Mouse (Mus musculus): ENCODE data around the gene Cep162. TPM values are rescaled to one million over a fixed set of nuclear protein-coding genes. Genes with fewer than 3 reads are reported as not detected.

Cep162 gene
- polyA plus RNA-seq, 1 experiment from 2014 or later = 5.8 TPM

DNA sequence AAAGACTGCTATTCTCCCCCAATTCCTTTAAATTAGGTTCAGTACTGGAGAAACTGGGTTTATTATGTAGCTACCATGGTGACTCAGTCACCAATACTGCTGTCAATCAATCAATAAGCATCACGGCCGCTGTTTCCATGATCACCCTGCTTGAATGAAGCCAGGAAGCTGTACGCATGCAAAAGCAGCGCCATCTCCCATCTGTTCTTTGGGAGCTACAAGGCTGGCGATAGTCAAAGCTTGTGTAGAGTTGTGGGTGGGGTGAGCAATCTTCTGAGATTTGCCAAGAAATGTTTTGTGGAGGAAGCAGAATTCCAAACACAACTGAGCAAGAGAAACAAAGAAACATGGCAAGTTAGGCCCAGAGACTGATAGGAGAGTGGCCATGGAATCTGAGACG lies 52.9 kb downstream of the Cep162 start:
- Histone ChIP-seq H3K4me2 (ENCODE audit: low read depth, low read length) (no peak overlapping the region), H3K4me1 (ENCODE audit: control insufficient read depth, insufficient read depth, low read length) (no peaks in the 10 kb centered on the region), H3K9ac (ENCODE audit: low read length) (no peak overlapping the region), H3K36me3 (ENCODE audit: control insufficient read depth, insufficient read depth, low read length) (peaks cover 9% of the 10 kb centered on the region), H3K27me3 (ENCODE audit: control insufficient read depth, insufficient read depth, low read length) (no peaks in the 10 kb centered on the region), H3K4me3 (replicated peaks; ENCODE audit: low read length) (no peak overlapping the region), H3K27ac (ENCODE audit: low read length) (no peak overlapping the region), H3K9me3 (replicated peaks; ENCODE audit: control insufficient read depth, low read length) (no peaks in the 10 kb centered on the region)
- ATAC-seq (ENCODE audit: insufficient read depth, low FRiP score) = no peak
- WGBS = 88% methylated on average over 6 of the region's 6 CpGs

DNA sequence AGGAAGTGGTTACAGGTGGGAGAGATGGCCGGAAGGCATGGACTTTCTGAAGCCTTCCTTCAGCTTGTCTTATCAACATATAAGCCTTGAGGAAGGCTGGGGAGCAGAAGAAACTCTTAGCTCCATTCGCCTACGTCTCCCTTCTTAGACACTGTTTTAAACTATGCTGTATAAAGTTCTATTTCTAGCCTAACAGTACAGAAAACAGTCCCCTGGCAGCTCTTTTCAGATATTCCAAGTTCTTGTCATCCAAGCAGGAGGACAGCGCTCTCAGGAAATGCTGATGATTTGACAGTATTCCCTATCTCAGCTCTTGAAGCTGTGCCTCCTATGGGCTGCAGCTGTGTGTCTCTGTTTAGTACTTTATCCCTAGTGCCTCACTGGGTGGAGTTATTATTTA lies 54.4 kb downstream of the Cep162 start:
- peaks cover 9% of the 10 kb centered on the region for H3K36me3 ChIP-seq (ENCODE audit: control insufficient read depth, insufficient read depth, low read length)
- no peak for ATAC-seq (ENCODE audit: insufficient read depth, low FRiP score)
- no peaks in the 10 kb centered on the region for H3K9me3 ChIP-seq (replicated peaks; ENCODE audit: control insufficient read depth, low read length)
- no peaks in the 10 kb centered on the region for H3K27me3 ChIP-seq (ENCODE audit: control insufficient read depth, insufficient read depth, low read length)
- H3K9ac ChIP-seq (ENCODE audit: low read length) = no peak overlapping the region
- 95% methylated on average over 4 of the region's 4 CpGs for WGBS
- H3K4me3 ChIP-seq (replicated peaks; ENCODE audit: low read length) = no peak overlapping the region
- H3K4me1 ChIP-seq (ENCODE audit: control insufficient read depth, insufficient read depth, low read length) = no peaks in the 10 kb centered on the region
- no peak overlapping the region for H3K27ac ChIP-seq (ENCODE audit: low read length)
- no peak overlapping the region for H3K4me2 ChIP-seq (ENCODE audit: low read depth, low read length)

DNA sequence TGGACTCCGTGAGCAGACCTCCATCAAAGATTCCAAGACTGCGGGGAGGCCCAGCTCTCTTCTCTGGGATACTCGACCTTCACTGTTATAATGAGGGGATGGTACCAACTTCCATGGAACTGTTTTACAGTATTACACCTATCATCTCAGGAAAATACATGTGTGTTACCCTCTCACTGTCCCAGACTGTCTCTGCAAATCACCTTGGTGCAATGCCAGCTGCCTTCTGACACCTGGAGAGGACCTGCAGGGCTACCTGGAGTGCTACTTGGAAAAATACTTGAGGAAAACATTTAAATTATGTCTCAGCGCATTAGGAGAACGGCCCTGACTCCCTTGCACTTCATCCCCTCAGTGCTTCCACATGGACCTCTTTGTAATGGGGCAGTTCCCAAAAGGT lies 54.9 kb downstream of the Cep162 start:
- no peak overlapping the region for H3K27ac ChIP-seq (ENCODE audit: low read length)
- no peaks in the 10 kb centered on the region for H3K4me1 ChIP-seq (ENCODE audit: control insufficient read depth, insufficient read depth, low read length)
- no peaks in the 10 kb centered on the region for H3K27me3 ChIP-seq (ENCODE audit: control insufficient read depth, insufficient read depth, low read length)
- H3K9ac ChIP-seq (ENCODE audit: low read length) = no peak overlapping the region
- WGBS = 87% methylated on average over 5 of the region's 5 CpGs
- no peak overlapping the region for H3K4me2 ChIP-seq (ENCODE audit: low read depth, low read length)
- no peak for ATAC-seq (ENCODE audit: insufficient read depth, low FRiP score)
- no peak overlapping the region for H3K4me3 ChIP-seq (replicated peaks; ENCODE audit: low read length)
- peaks cover 9% of the 10 kb centered on the region for H3K36me3 ChIP-seq (ENCODE audit: control insufficient read depth, insufficient read depth, low read length)
- H3K9me3 ChIP-seq (replicated peaks; ENCODE audit: control insufficient read depth, low read length) = no peaks in the 10 kb centered on the region

DNA sequence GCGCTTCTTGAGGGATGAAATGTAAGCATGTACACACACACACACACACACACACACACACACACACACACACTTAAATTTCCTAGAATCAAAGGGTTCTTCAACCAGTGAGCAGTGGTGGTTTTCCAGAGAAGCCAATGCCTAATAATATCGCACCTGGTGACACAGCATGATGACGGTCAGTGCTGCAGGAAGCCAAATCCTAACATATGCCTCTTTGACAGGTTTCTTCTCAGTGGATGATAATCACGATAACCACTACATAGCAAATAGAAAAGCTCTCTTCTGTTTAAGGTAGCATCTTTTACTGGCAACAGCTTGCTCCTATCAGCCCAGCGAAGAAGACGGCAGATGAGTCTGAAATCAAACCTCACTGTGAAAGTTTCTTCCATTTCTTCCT lies 57.3 kb downstream of the Cep162 start:
- WGBS = 71% methylated on average over 6 of the region's 6 CpGs
- H3K4me3 ChIP-seq (replicated peaks; ENCODE audit: low read length) = no peak overlapping the region
- H3K27me3 ChIP-seq (ENCODE audit: control insufficient read depth, insufficient read depth, low read length) = no peaks in the 10 kb centered on the region
- H3K4me1 ChIP-seq (ENCODE audit: control insufficient read depth, insufficient read depth, low read length) = no peaks in the 10 kb centered on the region
- H3K9me3 ChIP-seq (replicated peaks; ENCODE audit: control insufficient read depth, low read length) = no peaks in the 10 kb centered on the region
- no peak for ATAC-seq (ENCODE audit: insufficient read depth, low FRiP score)
- no peak overlapping the region for H3K4me2 ChIP-seq (ENCODE audit: low read depth, low read length)
- H3K9ac ChIP-seq (ENCODE audit: low read length) = no peak overlapping the region
- H3K36me3 ChIP-seq (ENCODE audit: control insufficient read depth, insufficient read depth, low read length) = peaks cover 5% of the 10 kb centered on the region; the same call in 1 of the 2 replicates
- no peak overlapping the region for H3K27ac ChIP-seq (ENCODE audit: low read length)

DNA sequence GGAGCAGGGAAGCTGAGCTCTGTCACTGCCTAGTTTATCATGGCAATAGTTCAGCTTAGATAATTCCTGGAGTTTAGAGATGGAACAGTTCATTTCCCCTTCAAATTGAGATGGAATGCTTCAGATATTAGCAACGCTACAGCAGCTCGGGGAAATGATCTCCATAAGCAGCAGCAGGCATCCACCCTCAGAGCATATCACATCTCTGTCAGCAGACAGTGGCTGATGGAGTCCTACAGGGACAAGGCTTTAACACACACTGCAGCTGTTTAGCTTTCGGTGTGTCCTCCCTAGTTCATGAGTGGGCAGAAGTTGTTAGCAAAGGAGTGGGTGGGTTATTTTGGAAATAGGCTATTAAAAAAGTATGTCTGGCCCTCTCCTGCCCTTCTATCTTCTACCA lies 58.1 kb downstream of the Cep162 start:
- no peak overlapping the region for H3K9ac ChIP-seq (ENCODE audit: low read length)
- WGBS = 82% methylated on average over 3 of the region's 3 CpGs
- H3K4me3 ChIP-seq (replicated peaks; ENCODE audit: low read length) = no peak overlapping the region
- no peaks in the 10 kb centered on the region for H3K27me3 ChIP-seq (ENCODE audit: control insufficient read depth, insufficient read depth, low read length)
- H3K36me3 ChIP-seq (ENCODE audit: control insufficient read depth, insufficient read depth, low read length) = peaks cover 12% of the 10 kb centered on the region
- H3K27ac ChIP-seq (ENCODE audit: low read length) = no peak overlapping the region
- 0 out of 2 replicates have a peak, but pooled peaks cover 4% of the 10 kb centered on the region for H3K9me3 ChIP-seq (replicated peaks; ENCODE audit: control insufficient read depth, low read length)
- no peak overlapping the region for H3K4me2 ChIP-seq (ENCODE audit: low read depth, low read length)
- ATAC-seq (ENCODE audit: insufficient read depth, low FRiP score) = no peak
- H3K4me1 ChIP-seq (ENCODE audit: control insufficient read depth, insufficient read depth, low read length) = no peaks in the 10 kb centered on the region

DNA sequence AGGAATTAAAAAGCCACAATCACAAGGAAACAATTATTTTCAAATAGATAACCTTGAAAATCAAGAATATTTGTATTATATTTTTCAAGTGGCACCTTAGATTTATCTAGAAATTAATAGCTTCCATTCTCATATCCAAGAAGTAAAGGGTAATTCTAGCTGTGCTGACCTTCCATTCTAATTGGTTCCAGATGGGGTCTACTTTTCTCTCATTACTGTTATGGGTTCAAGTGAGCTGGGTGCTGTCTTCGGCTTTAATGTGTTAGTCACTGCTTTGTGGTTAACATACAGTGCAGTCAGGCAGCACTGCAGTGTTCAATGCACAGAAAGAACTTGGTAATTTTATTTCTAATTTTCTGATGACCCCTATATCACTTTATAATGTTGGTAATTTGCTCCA lies 61.6 kb downstream of the Cep162 start:
- H3K9me3 ChIP-seq (replicated peaks; ENCODE audit: control insufficient read depth, low read length) = 0 out of 2 replicates have a peak, but pooled peaks cover 9% of the 10 kb centered on the region
- peaks cover 24% of the 10 kb centered on the region for H3K36me3 ChIP-seq (ENCODE audit: control insufficient read depth, insufficient read depth, low read length)
- no peak overlapping the region for H3K4me2 ChIP-seq (ENCODE audit: low read depth, low read length)
- no peak overlapping the region for H3K27ac ChIP-seq (ENCODE audit: low read length)
- ATAC-seq (ENCODE audit: insufficient read depth, low FRiP score) = no peak
- 100% methylated on average over 1 of the region's 1 CpGs for WGBS
- H3K27me3 ChIP-seq (ENCODE audit: control insufficient read depth, insufficient read depth, low read length) = no peaks in the 10 kb centered on the region
- H3K4me1 ChIP-seq (ENCODE audit: control insufficient read depth, insufficient read depth, low read length) = no peaks in the 10 kb centered on the region
- H3K4me3 ChIP-seq (replicated peaks; ENCODE audit: low read length) = no peak overlapping the region
- no peak overlapping the region for H3K9ac ChIP-seq (ENCODE audit: low read length)

DNA sequence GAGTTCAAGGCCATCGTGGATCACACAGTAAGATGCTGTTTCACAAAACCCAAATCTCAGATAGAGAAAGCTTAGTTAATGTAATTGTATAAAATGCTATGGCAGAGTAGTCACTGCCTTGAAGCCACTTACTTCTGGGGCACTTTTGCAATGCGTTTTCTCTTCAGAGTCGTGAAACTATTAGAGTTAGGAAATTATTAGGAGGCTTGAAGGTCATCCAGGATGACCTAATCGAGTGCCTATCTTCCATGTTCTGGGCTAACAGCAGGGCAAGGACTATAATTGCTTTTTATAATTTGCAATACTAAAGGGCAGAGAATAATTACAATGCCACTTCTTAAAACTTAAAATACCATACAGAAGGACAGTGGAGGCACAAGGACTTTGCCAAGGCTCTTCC lies 68.0 kb downstream of the Cep162 start:
- ATAC-seq (ENCODE audit: insufficient read depth, low FRiP score) = no peak
- Histone ChIP-seq H3K27me3 (ENCODE audit: control insufficient read depth, insufficient read depth, low read length) (no peaks in the 10 kb centered on the region), H3K4me2 (ENCODE audit: low read depth, low read length) (no peak overlapping the region), H3K9me3 (replicated peaks; ENCODE audit: control insufficient read depth, low read length) (0 out of 2 replicates have a peak, but pooled peaks cover 5% of the 10 kb centered on the region), H3K9ac (ENCODE audit: low read length) (no peak overlapping the region), H3K27ac (ENCODE audit: low read length) (no peak overlapping the region), H3K36me3 (ENCODE audit: control insufficient read depth, insufficient read depth, low read length) (peaks cover 13% of the 10 kb centered on the region), H3K4me3 (replicated peaks; ENCODE audit: low read length) (no peak overlapping the region), H3K4me1 (ENCODE audit: control insufficient read depth, insufficient read depth, low read length) (no peaks in the 10 kb centered on the region)
- WGBS = 80% methylated on average over 4 of the region's 4 CpGs

DNA sequence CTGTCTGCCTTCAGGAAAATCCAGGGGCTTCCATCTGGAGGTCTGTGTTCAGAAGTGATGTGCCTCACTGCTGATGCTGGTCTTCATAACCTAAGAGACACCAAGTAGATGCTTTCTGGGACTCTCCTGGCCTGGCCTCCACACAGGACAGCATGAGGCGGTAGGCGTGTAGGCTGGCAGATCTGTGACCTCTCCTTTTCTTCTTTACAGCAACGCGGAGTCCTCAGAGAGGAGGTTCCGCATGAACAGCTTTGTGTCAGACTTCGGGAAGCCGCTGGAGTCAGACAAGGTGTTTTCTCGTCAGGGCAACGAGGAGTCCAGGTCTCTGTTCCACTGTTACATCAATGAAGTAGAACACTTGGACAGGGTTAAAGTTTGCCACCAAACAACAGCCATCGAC lies 73.1 kb downstream of the Cep162 start:
- Histone ChIP-seq H3K9me3 (replicated peaks; ENCODE audit: control insufficient read depth, low read length) (no peaks in the 10 kb centered on the region), H3K27me3 (ENCODE audit: control insufficient read depth, insufficient read depth, low read length) (no peaks in the 10 kb centered on the region), H3K9ac (ENCODE audit: low read length) (no peak overlapping the region), H3K36me3 (ENCODE audit: control insufficient read depth, insufficient read depth, low read length) (no peaks in the 10 kb centered on the region), H3K4me3 (replicated peaks; ENCODE audit: low read length) (no peak overlapping the region), H3K4me2 (ENCODE audit: low read depth, low read length) (no peak overlapping the region), H3K4me1 (ENCODE audit: control insufficient read depth, insufficient read depth, low read length) (no peaks in the 10 kb centered on the region), H3K27ac (ENCODE audit: low read length) (no peak overlapping the region)
- no peak for ATAC-seq (ENCODE audit: insufficient read depth, low FRiP score)
- WGBS = 84% methylated on average over 10 of the region's 10 CpGs

DNA sequence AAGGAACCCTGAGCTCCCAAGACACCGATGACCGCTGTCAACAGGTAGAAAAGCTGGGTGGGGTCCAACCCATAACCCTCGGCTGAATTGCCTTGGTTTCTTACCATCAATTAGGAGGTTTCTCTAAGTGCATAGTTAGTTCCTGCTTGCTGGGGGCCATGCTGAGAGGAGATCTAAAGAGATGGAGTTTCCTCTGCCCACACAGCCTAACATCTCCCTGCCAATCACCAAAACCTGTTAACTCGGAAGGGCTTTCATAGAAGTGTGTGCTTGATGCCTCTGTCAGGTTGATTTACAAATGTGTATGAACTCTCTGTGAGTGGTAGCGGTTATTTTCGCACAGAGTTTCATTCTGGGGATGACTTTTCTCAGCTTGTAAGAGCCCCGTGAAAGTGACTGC lies 76.8 kb downstream of the Cep162 start:
- 45% methylated on average over 7 of the region's 7 CpGs for WGBS

DNA sequence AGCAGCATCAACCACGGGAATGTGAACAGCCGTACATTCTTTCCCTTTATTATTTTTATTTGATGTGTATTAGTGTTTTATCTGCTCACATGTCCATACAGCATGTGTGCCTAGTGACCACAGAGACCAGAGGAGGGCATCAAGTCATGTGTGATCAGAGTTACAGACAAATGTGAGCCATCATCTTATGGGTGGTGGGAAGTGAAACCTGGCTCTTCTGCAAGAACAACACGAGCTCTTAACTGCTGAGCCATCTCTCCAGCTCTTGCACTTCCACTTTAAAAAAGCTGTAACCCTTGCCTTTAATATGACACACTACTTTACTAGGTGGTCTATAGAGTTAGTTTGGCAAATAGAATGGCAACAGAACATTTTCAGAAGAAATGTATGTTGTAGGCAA lies 83.8 kb downstream of the Cep162 start:
- Histone ChIP-seq H3K9me3 (replicated peaks; ENCODE audit: control insufficient read depth, low read length) (no peaks in the 10 kb centered on the region), H3K4me2 (ENCODE audit: low read depth, low read length) (no peak overlapping the region), H3K9ac (ENCODE audit: low read length) (no peak overlapping the region), H3K27me3 (ENCODE audit: control insufficient read depth, insufficient read depth, low read length) (no peaks in the 10 kb centered on the region), H3K4me1 (ENCODE audit: control insufficient read depth, insufficient read depth, low read length) (no peaks in the 10 kb centered on the region), H3K4me3 (replicated peaks; ENCODE audit: low read length) (no peak overlapping the region), H3K36me3 (ENCODE audit: control insufficient read depth, insufficient read depth, low read length) (no peaks in the 10 kb centered on the region), H3K27ac (ENCODE audit: low read length) (no peak overlapping the region)
- ATAC-seq (ENCODE audit: insufficient read depth, low FRiP score) = no peak
- 72% methylated on average over 3 of the region's 3 CpGs for WGBS

More for the DNA sequence above, 76.8 kb downstream of the Cep162 start:
- Histone ChIP-seq H3K27me3 (ENCODE audit: control insufficient read depth, insufficient read depth, low read length) (no peaks in the 10 kb centered on the region), H3K4me2 (ENCODE audit: low read depth, low read length) (no peak overlapping the region), H3K4me1 (ENCODE audit: control insufficient read depth, insufficient read depth, low read length) (no peaks in the 10 kb centered on the region), H3K27ac (ENCODE audit: low read length) (no peak overlapping the region), H3K9ac (ENCODE audit: low read length) (no peak overlapping the region), H3K36me3 (ENCODE audit: control insufficient read depth, insufficient read depth, low read length) (no peaks in the 10 kb centered on the region), H3K9me3 (replicated peaks; ENCODE audit: control insufficient read depth, low read length) (no peaks in the 10 kb centered on the region), H3K4me3 (replicated peaks; ENCODE audit: low read length) (no peak overlapping the region)
- ATAC-seq (ENCODE audit: insufficient read depth, low FRiP score) = no peak

Data from stomach, embryonic 16.5 days (tissue).